Mouse (Mus musculus) urinary bladder, postnatal 25 days (tissue): ENCODE measurements at regions not wholly inside any gene's neighbourhood (a gene's known extent, or its start where the extent isn't known, plus 50 kb on each side); places are given as distances from the start of the nearest gene placed in this dataset.

Experiments used
- DNase-seq: peaks from one replicate; pipeline ENCODE4 v3.0.0; 2022; ENCODE audit warnings: low spot score

GRCm38 (mm10) chr4:81005507-81006328 lies 95.3 kb downstream of the Lurap1l start:
- no peak for DNase-seq

GRCm38 (mm10) chr4:81006546-81006945 lies 96.1 kb downstream of the Lurap1l start:
- no peak for DNase-seq

GRCm38 (mm10) chr4:81021850-81022249 lies 111.4 kb downstream of the Lurap1l start:
- DNase-seq, result no peak

GRCm38 (mm10) chr4:81023436-81023983 lies 113.1 kb downstream of the Lurap1l start:
- DNase-seq, result no peak

GRCm38 (mm10) chr4:81027558-81027957 lies 117.1 kb downstream of the Lurap1l start:
- DNase-seq, result no peak

GRCm38 (mm10) chr4:81030671-81031070 lies 120.2 kb downstream of the Lurap1l start:
- no peak for DNase-seq

DNA sequence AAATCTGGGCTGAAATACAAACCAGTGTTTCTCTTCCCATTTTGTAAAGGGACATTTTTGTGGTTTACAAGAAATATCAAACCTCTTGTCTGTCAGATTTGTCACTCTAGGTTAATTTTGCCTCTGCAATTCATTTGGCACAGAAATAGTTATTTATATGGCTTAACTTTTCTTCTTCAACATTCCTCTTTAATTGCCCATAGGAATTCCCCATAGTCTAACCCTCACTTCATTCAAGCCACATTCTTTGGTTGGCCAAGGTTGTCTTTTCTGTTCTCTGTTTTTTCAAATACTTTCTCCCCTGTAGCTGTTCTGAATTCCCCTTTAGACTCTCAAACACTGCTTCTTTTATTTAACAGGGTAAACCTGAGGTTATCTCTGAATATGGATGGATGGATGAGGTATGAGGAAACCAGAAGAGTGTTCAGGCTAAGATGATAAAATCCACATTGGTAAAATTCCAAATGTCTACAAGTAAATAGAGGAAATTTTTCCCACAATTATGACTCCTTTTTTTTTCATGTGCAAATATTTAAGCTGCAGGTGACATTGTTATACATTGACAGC lies 127.0 kb downstream of the Lurap1l start:
- DNase-seq, result no peak

- DNase-seq, result no peak
Measured at GRCm38 (mm10) chr4:81058227-81058626, 147.8 kb downstream of the Lurap1l start.

DNA sequence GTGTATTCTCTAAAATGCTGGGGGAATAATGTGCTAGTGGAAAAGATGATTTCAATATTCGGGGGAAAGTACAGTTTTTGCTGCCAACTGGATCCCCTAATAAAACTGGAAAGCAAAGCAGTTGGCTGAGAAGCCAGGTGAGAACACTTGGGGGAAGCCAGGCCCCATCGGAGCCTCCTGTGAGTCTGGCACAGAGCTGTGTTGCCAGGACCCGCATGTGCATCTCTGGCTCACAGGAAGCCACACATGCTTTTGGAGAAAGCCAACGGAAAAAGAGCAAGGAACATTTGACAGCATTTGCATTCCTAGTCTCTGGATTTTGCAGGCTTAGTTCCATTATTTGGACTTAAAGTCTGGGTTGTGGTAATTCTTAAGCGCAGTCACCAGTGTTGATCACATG lies 148.4 kb downstream of the Lurap1l start:
- DNase-seq, result no peak

DNA sequence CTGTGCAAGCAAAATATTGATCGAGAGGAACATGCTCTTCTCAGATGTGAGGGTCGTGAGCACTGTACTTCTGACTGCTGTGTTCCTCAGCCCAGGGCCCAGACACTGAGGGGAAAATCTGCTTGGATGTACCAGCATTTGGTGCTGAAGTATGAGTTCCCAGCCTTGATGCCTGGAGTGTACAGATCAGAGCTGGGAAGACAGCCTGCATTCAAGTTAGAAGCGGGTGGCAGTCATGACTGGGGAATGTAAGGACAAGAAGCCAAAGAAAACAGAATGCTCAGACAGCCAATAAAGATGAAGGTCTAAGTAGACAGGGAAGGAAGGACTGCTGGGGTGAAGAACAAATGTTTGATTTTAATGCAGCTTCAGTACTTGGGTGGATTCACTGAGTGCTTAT lies 148.9 kb downstream of the Lurap1l start:
- no peak for DNase-seq

DNA sequence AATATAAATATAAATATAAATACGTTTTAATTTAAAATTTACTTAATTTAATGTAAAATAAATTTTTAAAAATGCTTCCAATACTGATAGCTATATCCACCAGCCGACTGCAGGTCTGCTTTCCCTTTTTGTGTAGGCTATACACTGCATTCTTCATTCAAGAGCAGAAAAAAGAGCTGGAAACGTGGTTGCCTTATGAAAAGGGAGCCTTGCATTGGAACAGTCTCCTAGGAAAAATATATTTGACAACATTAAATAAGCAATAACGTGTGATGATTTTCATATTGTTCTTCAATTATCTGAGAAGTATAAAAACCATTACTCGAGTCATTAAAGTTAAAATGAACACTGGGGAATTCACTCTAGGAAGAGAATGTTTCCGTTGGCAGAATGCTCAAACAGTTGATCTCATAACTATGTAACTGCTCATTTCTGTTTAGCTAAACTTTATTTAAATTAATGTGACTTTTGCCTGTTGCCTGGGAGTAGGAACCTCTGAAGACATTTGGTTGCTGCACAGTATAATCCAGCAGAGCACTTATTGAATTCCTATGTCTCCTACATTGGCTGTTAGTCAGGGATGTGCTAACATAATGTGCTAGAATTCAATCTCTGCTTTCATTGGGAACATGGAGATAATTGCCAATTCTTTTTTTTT lies 172.0 kb downstream of the Lurap1l start:
- DNase-seq, result no peak

- no peak for DNase-seq
Measured at GRCm38 (mm10) chr4:81085188-81085587, 174.7 kb downstream of the Lurap1l start.

- no peak for DNase-seq
Measured at GRCm38 (mm10) chr4:81096581-81096980, 186.1 kb downstream of the Lurap1l start.

- no peak for DNase-seq
Measured at GRCm38 (mm10) chr4:81097597-81097996, 187.2 kb downstream of the Lurap1l start.

- no peak for DNase-seq
Measured at GRCm38 (mm10) chr4:81101049-81101448, 190.6 kb downstream of the Lurap1l start.

DNA sequence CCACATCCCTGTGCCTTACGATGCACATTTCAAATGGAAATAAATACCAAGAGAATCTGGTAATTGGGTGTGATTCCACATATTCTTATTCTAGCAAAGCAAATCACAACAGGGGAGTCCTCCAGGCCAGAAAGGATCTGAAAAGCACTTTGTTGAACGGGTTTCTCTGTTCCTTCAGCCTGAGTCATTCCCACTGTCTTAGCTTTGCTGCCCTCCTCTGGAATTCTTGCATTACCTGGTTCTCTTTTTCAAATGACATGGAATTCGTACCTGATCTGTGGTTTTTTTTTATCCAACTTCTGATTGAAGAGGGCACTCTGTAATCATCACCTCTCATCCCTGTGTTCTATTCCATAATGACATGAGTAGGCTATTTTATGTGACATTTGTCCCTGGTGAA lies 200.9 kb downstream of the Lurap1l start:
- no peak for DNase-seq

- no peak for DNase-seq
Measured at GRCm38 (mm10) chr4:81116411-81116810, 206.0 kb downstream of the Lurap1l start.

DNA sequence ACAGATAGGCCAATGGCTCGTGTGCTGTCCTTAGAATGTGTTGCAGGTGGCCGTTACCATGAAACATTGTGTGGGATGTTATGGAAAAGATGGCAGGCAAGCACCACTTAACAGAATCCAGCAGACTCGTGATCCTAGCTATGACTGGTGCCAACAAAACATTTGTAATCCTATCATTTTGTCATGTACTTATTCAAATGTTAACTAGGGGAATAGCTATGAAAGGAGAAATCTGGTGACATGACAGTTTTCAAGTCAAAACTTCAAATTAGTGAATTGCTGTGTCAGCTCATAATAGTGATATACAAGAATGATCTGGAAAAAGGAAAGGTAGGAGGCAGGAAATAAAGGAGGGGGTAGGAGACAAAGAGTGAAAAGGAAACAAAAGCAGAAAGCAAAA lies 213.7 kb downstream of the Lurap1l start:
- no peak for DNase-seq

DNA sequence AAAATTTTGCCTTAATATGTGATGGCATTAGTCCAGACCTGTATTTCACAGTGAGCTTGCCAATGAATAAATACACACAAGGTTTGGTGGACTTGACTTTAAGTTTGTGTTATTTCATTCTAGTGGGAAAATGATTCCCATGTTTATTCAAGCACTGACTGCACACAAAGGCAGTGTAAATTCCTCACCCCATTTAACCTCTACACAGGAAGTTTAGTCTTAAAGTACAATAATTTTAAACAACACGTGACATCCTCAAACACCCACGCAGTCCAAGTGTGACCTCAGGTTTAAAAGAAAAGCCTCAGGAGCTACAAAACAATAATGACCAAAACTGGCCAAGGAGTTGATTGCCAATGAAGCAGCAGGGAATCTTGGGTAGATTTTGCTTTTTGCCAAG lies 219.4 kb downstream of the Lurap1l start:
- DNase-seq, result no peak

DNA sequence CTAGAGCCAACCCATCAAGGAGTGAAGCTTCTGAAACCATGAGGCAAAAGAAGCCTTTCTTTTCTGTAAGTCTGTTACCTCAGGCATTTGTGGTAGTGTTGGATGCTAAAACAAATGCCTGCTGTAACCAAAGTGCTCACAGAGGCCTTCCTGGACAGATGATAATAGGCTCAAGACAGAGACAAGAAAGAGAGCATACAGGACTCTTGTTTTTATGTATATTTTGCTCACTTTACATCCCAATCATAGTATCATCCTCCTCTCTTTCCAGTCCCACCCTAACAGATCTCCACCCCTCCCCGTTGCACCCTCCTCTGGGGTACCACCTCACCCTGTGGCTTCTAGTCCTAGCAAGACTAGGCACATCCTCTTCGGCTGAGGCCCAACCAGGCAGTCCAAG lies 262.7 kb downstream of the Lurap1l start:
- DNase-seq, result no peak

- DNase-seq, result no peak
Measured at GRCm38 (mm10) chr4:81177443-81178041, 265.1 kb downstream of the Mpdz start.

DNA sequence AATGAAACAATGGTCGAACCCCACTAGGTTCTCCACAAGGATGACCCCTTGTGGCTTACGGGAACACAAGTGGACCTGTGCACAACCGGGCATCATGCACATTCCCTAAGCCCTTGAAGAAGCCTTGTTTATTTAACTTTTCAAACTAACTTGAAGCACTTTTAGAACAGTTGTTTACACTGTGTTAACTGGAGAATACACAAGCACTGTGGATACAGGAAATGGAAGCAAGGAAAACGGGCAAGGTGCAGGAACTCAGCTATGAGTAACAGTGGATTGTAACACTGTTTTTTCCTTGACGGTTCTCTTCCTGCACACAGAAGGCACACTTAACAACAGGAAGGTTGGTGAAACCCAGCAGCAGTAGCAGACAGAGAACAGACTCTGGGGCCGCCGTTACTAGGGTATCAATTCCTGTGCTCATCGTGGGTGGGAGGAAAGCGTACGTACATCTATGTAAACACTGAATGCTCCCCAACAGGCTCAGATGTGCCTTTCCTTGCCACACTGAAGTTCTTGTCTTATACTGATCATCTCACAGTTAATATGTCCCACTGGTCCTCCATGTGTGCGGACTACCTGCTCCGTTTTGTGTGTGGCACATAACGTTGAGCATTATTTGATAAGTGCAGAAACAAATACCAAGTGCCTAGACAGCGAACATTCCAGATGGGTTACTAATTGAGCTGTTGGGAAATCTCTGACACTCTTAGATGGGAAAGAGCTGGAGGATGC lies 264.4 kb downstream of the Mpdz start:
- DNase-seq, result no peak
